Mouse (Mus musculus) central nervous system, embryonic 14 days (tissue): ENCODE measurements around the gene Adss. TPM values are rescaled to one million over a fixed set of nuclear protein-coding genes. Genes with fewer than 3 reads are reported as not detected.

Source experiments
- polyA plus RNA-seq: library from polyadenylated mRNA; depleted of rRNA; stranded (reverse); fragments of >200 nt; gene quantifications from 2 replicates; pipeline ENCODE4 v1.2.3, GENCODE M21; 2012; rRNA removed

The Adss gene
- 49.4 and 50.7 TPM in 2 replicates for polyA plus RNA-seq

GRCm38 (mm10) chr1:177796193-177796939, at the start of gene Adss:
TSS of gene Adss (minus strand) at chr1:177796511.

GRCm38 (mm10) chr1:177729043-177730024, 67.0 kb downstream of the Adss start, which contains the start of gene 1700016C15Rik:
TSS of gene 1700016C15Rik (plus strand) at chr1:177729814.

Other genes starting within 250 kb of the Adss start
- gene 1700016C15Rik, start 66.7 kb downstream of the Adss start, polyA plus RNA-seq: not detected in 2 replicates
- gene Catspere2, start 186.9 kb upstream of the Adss start, polyA plus RNA-seq: 0.28 and 0.29 TPM in 2 replicates